Mouse (Mus musculus) kidney, embryonic 16.5 days (tissue): ENCODE measurements around the gene Id1. TPM values are rescaled to one million over a fixed set of nuclear protein-coding genes. Genes with fewer than 3 reads are reported as not detected.

Source experiments
- ATAC-seq: fragments of 200-750 bp; cut with Nextera tagmentation; 2 replicates; pipeline ENCODE4 v1.8.0; 2017; ENCODE audit warnings: moderate TSS enrichment; ENCODE audit not compliant: low FRiP score, low TSS enrichment
- H3K27ac ChIP-seq: fragments of 300-500 bp; sonication (generic); 2 replicates; pipeline ENCODE4 v1.5.1; 2014; ENCODE audit warnings: low read length
- H3K27me3 ChIP-seq: fragments of 300-500 bp; sonication (generic); 2 replicates; pipeline ENCODE4 v1.6.1; 2014; ENCODE audit warnings: low read length, control low read depth, mixed read lengths; ENCODE audit not compliant: insufficient read depth
- H3K36me3 ChIP-seq: fragments of 300-500 bp; sonication (generic); 2 replicates; pipeline ENCODE4 v1.6.1; 2014; ENCODE audit warnings: low read length, control low read depth, mixed read lengths; ENCODE audit not compliant: insufficient read depth
- H3K4me1 ChIP-seq: fragments of 300-500 bp; sonication (generic); 2 replicates; pipeline ENCODE4 v1.6.1; 2014; ENCODE audit warnings: low read length, control low read depth, mixed read lengths; ENCODE audit not compliant: insufficient read depth
- H3K4me2 ChIP-seq: fragments of 300-500 bp; sonication (generic); replicated peaks from 2 replicates; pipeline ENCODE4 v1.6.1; 2014; ENCODE audit warnings: low read depth, low read length
- H3K4me3 ChIP-seq: fragments of 300-500 bp; sonication (generic); 2 replicates; pipeline ENCODE4 v1.5.1; 2014; ENCODE audit warnings: mild to moderate bottlenecking, low read length
- H3K9ac ChIP-seq: fragments of 300-500 bp; sonication (generic); replicated peaks from 2 replicates; pipeline ENCODE4 v1.6.1; 2014; ENCODE audit warnings: low read length
- H3K9me3 ChIP-seq: fragments of 300-500 bp; sonication (generic); 2 replicates; pipeline ENCODE4 v1.6.1; 2016; ENCODE audit warnings: low read length, control low read depth
- WGBS: fragments of 180-500 bp; shearing (Covaris S2); extraction: QIAGEN DNeasy Blood & Tissue Kit; methylation state at CpG from one replicate; pipeline ENCODE4 v1.1.7; 2014; 5-methylcytosine and 5-hydroxymethylcytosine counted together
- polyA plus RNA-seq: library from polyadenylated mRNA; unstranded; fragments of >200 nt; fragmentation: Nextera tagmentation; extraction: Ambion mirVana; gene quantifications from 2 replicates; pipeline ENCODE4 v1.2.1, GENCODE M21; 2015

Id1 gene
- polyA plus RNA-seq, 1 experiment from 2014 or later, result 139 TPM

DNA sequence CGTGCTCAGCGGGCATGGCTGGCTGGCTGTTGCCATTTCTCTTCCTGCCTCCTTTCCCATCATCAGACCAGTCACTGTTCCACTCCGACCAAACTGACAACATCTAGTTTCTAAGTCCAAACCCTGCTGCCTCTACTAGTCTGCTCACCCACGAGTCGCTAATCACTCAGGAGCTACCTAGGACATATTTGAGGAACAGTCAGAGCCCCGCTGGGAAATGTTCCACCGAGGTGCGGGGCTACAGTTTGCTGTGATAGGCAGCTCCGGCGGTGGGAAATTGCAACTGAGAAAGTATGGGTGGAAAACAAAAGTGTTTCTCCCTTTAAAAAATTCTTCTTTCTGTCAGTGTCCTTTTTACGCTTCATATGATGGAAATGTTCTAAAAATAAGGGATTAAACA lies 18.4 kb upstream of the Id1 start:
- Histone ChIP-seq H3K27ac (peak overlapping the region; percentile 37; the same call in 1 of the 2 replicates), H3K4me1 (peaks cover 24% of the 10 kb centered on the region), H3K36me3 (no peaks in the 10 kb centered on the region), H3K9me3 (no peaks in the 10 kb centered on the region), H3K9ac (peak overlapping the region; percentile 9; the same call in 1 of the 2 replicates), H3K4me3 (no peak overlapping the region), H3K4me2 (no peak overlapping the region), H3K27me3 (no peaks in the 10 kb centered on the region)
- 57% methylated on average over 11 of the region's 11 CpGs for WGBS
- no peak for ATAC-seq

DNA sequence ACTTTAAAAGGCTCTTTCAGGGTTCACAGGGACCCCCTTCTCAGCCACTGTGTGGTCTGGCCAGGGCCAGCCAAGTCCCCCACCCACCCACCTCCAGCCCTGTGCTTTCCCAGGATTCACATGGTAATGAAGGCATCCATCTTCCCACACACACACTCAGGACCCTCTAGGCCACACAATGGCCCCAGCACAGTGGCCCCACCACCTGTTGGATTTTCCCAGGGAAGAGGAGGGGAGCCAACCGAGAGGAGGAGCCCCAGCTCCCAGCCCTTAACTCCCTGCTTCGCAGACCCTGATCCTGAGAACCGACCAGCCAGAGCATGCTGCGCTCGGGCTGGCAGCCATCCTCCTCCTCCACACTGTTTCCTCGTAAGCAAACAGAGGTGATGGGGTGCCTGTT lies 18.0 kb upstream of the Id1 start:
- H3K27ac ChIP-seq, result peak overlapping the region; percentile 37; the same call in 1 of the 2 replicates

DNA sequence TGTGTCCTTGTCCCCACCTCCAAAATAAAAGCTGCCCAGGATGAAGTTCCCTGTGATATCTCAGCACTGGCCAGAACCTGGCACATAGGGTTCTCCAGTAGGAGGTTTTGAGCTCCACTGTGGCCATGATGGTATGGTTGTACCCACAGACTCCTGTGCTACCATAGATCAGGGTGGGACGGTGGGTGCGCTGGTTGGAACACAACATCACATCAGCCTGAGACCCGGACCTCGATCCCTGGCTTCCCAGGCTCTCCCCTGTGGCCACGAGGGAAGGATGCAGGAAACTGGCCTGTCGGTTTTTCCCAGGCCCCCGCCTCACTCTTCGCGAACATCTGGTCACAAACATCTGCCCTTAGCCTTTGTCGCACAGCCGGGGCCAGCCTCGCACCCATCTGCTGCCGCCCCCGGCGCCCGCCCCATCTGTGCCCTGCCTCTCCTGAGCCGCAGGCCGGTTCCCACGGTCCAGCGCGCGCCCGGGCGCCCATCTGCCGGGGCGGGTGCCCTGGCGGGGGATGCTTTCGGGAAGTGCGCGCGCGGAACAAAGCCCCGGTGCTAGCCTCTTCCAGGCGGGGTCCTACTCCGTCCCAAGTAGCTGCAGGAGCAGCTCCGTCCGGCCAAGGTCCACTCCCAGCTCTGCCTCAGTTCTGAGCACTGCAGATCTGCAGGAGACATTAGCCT lies 12.3 kb upstream of the Id1 start:
- H3K9me3 ChIP-seq, result no peaks in the 10 kb centered on the region
- H3K4me2 ChIP-seq, result peak overlapping the region; percentile 68
- peak overlapping the region; percentile 9; the same call in 1 of the 2 replicates for H3K27ac ChIP-seq
- H3K9ac ChIP-seq, result peak overlapping the region; percentile 72
- peaks cover 47% of the 10 kb centered on the region for H3K4me1 ChIP-seq
- WGBS, result 2% methylated on average over 37 of the region's 37 CpGs
- peak overlapping the region; percentile 39 for H3K4me3 ChIP-seq
- no peaks in the 10 kb centered on the region for H3K36me3 ChIP-seq
- peak; percentile 62 for ATAC-seq
- no peaks in the 10 kb centered on the region for H3K27me3 ChIP-seq

More for the DNA sequence above, 18.0 kb upstream of the Id1 start:
- no peak overlapping the region for H3K4me2 ChIP-seq
- no peaks in the 10 kb centered on the region for H3K36me3 ChIP-seq
- no peaks in the 10 kb centered on the region for H3K9me3 ChIP-seq
- H3K9ac ChIP-seq, result peak overlapping the region; percentile 9; the same call in 1 of the 2 replicates
- no peaks in the 10 kb centered on the region for H3K27me3 ChIP-seq
- ATAC-seq, result peak; percentile 46; the same call in 1 of the 2 replicates
- peaks cover 24% of the 10 kb centered on the region for H3K4me1 ChIP-seq
- 21% methylated on average over 6 of the region's 6 CpGs for whole genome bisulfite sequencing
- no peak overlapping the region for H3K4me3 ChIP-seq

DNA sequence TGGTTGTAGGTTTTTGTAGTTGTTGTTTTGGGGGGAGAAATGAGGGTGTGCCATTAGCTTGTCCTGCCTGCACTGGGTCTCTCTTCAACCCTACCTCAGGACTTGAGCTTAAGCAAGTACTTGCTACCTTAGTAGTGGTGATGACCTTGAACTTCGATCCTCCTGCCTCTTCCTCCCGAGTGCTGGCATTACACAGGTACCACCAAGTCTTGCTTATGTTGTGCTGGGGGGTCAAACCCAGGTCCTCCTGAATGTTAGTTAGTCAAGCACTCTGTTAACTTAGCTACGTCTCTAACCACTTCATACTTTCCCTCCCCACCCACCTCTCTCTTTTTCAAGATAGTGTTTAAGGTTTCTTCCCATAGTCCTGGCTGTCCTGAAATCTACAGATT lies 11.7 kb upstream of the Id1 start:
- peak; percentile 1; the same call in 1 of the 2 replicates for ATAC-seq
- WGBS, result 47% methylated on average over 3 of the region's 3 CpGs
- Histone ChIP-seq H3K4me1 (peaks cover 51% of the 10 kb centered on the region), H3K9me3 (no peaks in the 10 kb centered on the region), H3K4me3 (peak overlapping the region; percentile 39), H3K27me3 (no peaks in the 10 kb centered on the region), H3K4me2 (peak overlapping the region; percentile 68), H3K27ac (peak overlapping the region; percentile 9; the same call in 1 of the 2 replicates), H3K36me3 (no peaks in the 10 kb centered on the region), H3K9ac (peak overlapping the region; percentile 72; the same call in 1 of the 2 replicates)

DNA sequence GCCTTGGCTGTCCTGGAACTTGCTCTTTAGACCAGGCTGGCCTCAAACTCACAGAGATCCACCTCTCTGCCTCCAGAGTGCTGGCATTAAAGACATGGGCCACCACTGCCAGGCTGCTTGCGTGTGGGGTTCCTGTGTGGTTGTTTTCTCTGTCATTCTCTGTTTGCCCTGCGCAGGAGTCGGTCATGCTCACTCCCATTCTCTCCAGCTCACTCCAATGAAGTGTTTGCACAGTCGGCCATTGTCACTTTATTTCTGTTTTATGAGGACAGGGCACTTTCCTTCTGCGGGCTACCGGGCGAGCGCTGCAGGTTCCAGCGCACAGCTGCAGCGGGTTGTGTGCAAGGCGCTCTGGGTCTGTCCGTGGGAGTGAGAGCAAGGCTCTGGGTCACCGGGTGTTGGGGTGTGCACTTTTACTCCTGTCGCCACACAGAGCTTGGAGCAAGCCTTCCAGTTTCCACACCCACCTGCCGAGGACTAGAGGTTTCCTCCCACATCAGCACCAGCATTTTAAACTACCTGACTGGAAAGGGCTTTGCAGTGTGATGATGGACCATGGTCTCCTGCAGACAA lies 10.8 kb upstream of the Id1 start:
- H3K9ac ChIP-seq, result no peak overlapping the region
- peaks cover 60% of the 10 kb centered on the region for H3K4me1 ChIP-seq
- WGBS, result 35% methylated on average over 15 of the region's 15 CpGs
- no peaks in the 10 kb centered on the region for H3K9me3 ChIP-seq
- H3K4me3 ChIP-seq, result no peak overlapping the region
- H3K27me3 ChIP-seq, result no peaks in the 10 kb centered on the region
- H3K36me3 ChIP-seq, result no peaks in the 10 kb centered on the region
- H3K27ac ChIP-seq, result peak overlapping the region; percentile 12; the same call in 1 of the 2 replicates
- H3K4me2 ChIP-seq, result no peak overlapping the region
- no peak for ATAC-seq

DNA sequence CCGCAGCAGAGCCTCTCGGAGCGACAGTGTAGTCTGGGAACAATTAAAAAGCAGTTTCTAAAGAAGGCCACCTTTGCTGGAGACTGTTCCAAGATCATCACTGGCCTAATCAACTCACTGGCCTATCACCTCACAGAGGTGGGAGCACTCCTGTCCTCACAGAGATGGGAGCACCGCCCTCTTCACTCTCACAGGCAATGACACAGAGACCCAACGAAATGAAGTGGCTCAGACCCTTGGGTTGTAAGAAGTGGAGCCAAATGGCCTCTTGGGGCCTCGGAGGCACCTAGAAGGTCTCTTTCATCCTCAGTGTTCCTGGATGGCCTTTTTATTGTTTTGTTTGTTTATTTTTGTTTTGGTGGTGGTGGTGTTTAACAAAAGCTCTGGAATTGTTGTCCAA lies 9.8 kb upstream of the Id1 start:
- H3K27me3 ChIP-seq, result no peaks in the 10 kb centered on the region
- ATAC-seq, result no peak
- peaks cover 61% of the 10 kb centered on the region for H3K4me1 ChIP-seq
- H3K4me3 ChIP-seq, result no peak overlapping the region
- WGBS, result 78% methylated on average over 6 of the region's 6 CpGs
- H3K27ac ChIP-seq, result peak overlapping the region; percentile 54; the same call in 1 of the 2 replicates
- H3K4me2 ChIP-seq, result no peak overlapping the region
- no peak overlapping the region for H3K9ac ChIP-seq
- H3K36me3 ChIP-seq, result no peaks in the 10 kb centered on the region
- no peaks in the 10 kb centered on the region for H3K9me3 ChIP-seq

DNA sequence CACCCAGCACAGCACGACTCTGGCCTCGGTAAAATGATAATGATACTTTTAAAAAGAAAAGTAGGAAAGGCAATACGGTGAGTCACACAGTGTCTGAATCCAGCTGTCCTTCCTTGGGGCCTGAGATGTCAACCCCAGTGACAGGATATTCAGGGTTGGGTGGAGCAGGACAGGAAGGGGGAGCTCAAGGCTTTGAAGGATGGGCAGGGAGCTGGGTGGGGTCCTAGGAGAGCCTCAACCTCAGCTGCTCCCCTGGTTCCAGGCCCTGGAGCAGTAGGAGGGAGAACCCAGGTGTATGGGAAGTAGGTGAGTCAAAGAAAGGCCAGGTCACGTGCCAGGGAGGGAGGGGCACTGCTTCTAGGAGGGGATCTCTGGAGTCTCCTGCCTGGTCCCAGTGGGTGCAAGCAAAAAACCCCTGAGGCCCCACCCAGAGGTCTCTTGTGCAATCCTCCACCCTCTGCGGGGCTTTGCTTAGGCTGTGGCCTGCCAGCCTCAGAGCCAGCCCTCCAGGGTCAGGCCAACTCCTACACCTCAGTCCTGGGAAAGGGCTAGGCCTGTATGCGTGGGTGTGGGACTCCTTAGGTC lies 9.2 kb upstream of the Id1 start:
- Histone ChIP-seq H3K27ac (peak overlapping the region; percentile 54), H3K9ac (no peak overlapping the region), H3K27me3 (no peaks in the 10 kb centered on the region), H3K4me2 (no peak overlapping the region), H3K9me3 (no peaks in the 10 kb centered on the region), H3K4me3 (no peak overlapping the region), H3K4me1 (peaks cover 61% of the 10 kb centered on the region), H3K36me3 (no peaks in the 10 kb centered on the region)
- 30% methylated on average over 6 of the region's 6 CpGs for WGBS
- ATAC-seq, result peak; percentile 14; the same call in 1 of the 2 replicates

DNA sequence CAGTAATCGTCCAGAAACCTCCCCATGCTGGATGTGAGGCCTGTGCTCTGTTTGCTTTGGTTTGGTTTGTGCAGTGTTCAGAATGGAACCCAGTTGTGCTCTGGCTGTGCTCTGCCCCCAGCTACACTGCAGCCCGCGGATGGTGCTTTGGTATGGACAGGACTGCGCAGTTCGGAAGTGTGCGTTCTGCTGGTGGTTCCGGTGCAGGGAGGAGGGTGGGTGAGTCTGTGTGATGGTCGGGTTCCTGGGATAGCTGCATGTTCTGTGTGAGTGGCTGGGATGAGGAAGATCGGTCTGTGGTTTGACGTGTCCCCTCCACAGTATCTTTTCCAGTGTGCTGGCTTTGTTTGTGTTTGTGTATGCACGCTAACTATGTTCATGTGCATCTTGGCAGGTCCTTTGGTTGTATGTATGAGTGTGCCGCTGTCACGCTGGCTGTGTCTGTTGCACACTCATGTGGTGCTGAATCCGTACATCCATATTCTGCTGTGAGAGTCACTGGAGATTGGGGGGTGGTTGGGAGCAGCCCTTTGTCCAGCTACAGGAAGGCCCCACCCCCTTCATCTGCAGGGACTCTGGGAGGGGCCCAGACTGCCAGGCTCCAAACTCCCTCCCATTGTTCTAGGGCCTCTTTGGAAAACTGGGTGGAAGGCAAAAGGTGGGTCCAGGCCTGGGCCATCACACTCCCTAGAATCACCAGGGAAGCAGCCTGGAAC lies 8.1 kb upstream of the Id1 start:
- WGBS, result 81% methylated on average over 14 of the region's 14 CpGs
- Histone ChIP-seq H3K4me1 (peaks cover 61% of the 10 kb centered on the region), H3K27ac (peak overlapping the region; percentile 54), H3K27me3 (no peaks in the 10 kb centered on the region), H3K36me3 (no peaks in the 10 kb centered on the region), H3K9me3 (no peaks in the 10 kb centered on the region), H3K4me2 (no peak overlapping the region), H3K9ac (peak overlapping the region; percentile 6), H3K4me3 (no peak overlapping the region)
- ATAC-seq, result 0 out of 2 replicates have a peak, but pooled peaks have one; percentile 8

DNA sequence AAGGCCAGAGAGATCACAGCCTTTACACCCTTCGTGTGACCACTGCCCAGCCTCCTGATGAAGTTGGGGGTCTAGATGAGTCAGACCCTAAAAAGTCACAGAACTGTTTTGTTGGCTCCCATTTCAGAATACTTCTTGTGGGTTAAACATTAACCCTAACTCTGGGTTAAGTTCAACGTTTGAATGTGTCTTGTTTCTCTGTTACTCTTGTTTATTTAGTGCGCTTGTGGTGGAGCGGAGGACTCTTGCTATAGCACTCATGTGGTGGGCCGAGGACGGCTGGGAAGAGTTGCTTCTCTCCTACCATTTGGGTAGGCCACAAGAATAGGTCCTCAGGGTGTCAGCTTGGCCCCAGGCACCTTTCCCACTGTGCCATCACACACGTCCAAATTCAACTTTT lies 7.5 kb upstream of the Id1 start:
- Histone ChIP-seq H3K36me3 (no peaks in the 10 kb centered on the region), H3K4me2 (no peak overlapping the region), H3K4me3 (no peak overlapping the region), H3K27me3 (no peaks in the 10 kb centered on the region), H3K9me3 (no peaks in the 10 kb centered on the region), H3K9ac (no peak overlapping the region), H3K4me1 (peaks cover 64% of the 10 kb centered on the region), H3K27ac (peak overlapping the region; percentile 54)
- ATAC-seq, result no peak
- WGBS, result 73% methylated on average over 7 of the region's 7 CpGs
